Mouse (Mus musculus) bone marrow macrophage, adult 2 months (primary cell): ENCODE results near the gene Foxp4.

Source experiments
- CTCF ChIP-seq: IDR thresholded peaks from 2 replicates; pipeline ENCODE4 v1.5.1; 2012; ENCODE audit warnings: low read depth, mild to moderate bottlenecking, low read length, moderate library complexity
- POLR2A ChIP-seq: IDR thresholded peaks from 2 replicates; pipeline ENCODE4 v1.6.1; 2012; ENCODE audit warnings: mild to moderate bottlenecking, low read depth, low read length, borderline replicate concordance

GRCm38 (mm10) chr17:47818038-47818725, 106.3 kb downstream of the Foxp4 start:
- TF ChIP-seq CTCF, result no peak
- TF ChIP-seq POLR2A, result no peak
